Mouse (Mus musculus) ES-Bruce4 (cell line): Measurements from ENCODE around the gene Dnpep.

Experiments
- CTCF ChIP-seq: IDR thresholded peaks from one replicate; pipeline ENCODE4 v1.8.1; 2011; ENCODE audit warnings: low read depth, low read length
- EP300 ChIP-seq: IDR thresholded peaks from 2 replicates; pipeline ENCODE4 v1.6.1; 2011; ENCODE audit warnings: low read depth, low read length; ENCODE audit not compliant: insufficient read depth
- POLR2A ChIP-seq: IDR thresholded peaks from one replicate; pipeline ENCODE4 v1.8.1; 2011; ENCODE audit warnings: low read length; ENCODE audit not compliant: insufficient read depth

DNA sequence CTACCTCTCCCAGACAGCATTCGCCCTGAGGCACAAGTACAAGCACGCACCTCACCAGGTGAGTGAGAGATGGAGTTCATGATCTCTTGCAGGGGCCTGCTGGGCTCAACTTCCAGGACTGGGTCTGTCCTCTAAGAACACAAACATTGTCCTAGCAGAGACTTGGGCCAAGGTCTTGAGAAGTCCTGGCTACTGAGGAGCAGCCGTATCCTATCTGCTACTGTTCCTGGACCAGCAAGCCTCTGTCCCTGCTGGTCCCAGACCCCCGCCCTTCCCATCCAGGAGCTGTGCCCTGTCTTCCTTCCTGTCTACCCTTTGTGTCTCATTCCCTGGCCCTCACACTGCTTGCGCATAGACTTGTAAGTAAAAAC, 24.5 kb downstream of the Dnpep start:
- TF ChIP-seq CTCF (no peak), POLR2A (no peak), EP300 (no peak)
